Mouse (Mus musculus): ENCODE measurements around the gene Cdcp2.
A peak's percentile ranks its signal among the peaks of the same experiment; 100 is the strongest.

Gene Cdcp2

GRCm38 (mm10) chr4:107129373-107129772, 32.7 kb downstream of the Cdcp2 start:
- no peak for DNase-seq (ENCODE audit: low read depth, low spot score)

DNA sequence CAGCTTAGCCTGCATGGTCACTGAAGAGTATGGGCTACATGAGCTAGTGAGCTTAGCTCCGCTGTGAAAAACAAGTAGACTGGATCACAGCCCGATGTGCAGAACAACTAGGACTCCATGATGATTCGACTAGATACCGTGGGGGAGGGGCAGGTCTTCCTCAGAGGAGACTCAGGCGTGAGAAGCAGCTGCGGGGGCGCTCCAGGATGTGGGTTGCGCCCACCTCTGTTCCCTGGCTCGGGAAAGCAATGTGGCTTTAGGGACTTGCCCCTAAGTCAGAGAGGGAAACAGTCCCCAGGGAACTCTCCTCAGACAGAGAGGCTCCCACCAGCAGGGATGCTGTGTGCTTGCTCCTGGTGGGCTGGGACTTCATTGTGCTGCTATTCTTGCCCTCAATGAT, 33.8 kb downstream of the Cdcp2 start:
- peak; percentile 25 for DNase-seq (ENCODE audit: low read depth, low spot score)

DNA sequence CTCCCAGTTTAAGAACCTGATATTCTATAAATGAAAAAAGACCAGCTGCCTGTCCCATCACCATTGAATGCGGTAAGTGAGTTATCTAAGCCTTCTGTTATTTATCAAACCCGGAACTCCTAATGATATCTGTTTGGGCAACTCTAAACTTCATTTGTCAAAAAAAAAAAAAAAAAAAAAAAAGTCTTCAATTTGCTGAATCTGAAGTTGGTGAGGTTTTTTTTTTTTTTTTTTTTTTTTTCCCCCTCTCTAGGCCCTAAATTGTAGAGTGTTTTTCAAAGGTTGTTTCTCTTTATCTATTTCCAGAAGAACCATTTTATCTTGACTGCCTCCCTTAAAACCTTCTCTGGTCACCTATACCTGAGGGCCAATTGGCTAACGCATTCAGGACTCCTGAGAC, 38.2 kb downstream of the Cdcp2 start:
- DNase-seq (ENCODE audit: low read depth, low spot score): no peak

GRCm38 (mm10) chr4:107135663-107136062, 39.0 kb downstream of the Cdcp2 start:
- DNase-seq (ENCODE audit: low read depth, low spot score): no peak

GRCm38 (mm10) chr4:107136531-107136930, 39.8 kb downstream of the Cdcp2 start:
- no peak for DNase-seq (ENCODE audit: low read depth, low spot score)

DNA sequence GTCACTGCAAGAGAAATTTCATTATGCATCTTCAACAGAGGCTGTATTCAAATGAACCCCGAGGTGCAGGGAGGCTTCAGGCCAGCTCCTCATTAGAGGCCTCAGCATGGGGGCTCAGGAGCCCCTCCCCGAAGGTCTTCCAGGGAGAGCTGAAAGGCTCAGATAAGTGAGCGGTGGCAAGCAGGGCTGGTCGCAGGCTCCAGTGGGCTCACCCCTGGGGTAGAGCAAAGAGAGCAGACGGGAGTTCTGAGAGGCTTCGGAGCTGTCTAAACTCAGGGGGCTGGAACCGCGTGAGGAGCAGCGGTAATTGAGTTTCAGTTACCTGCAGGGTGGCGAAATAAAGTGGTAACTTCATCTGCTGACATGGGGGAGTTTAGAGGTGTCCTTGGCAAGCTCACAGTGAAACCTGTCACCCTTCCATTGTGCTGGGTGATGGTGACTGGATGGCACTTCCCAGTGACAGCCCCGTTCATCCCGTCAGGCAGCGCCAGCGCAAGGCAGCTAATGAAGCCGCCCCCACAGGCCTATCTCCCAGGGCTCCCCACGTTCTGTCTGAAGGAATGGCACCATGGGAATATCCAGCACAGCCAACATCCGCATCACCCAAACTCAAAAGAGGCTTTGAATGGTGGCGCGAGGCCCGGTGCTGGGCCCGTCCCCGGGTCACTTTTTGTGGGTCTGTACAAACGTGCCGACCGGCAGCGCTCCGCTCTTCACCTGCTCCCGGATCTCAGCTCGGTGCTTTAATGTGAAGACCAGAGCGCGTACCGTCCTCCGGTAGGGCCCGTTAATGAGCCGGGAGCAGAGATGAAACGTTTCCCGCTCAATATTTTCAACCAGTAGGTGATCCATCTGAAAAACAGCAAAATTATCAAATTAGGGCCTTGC, 42.5 kb downstream of the Cdcp2 start:
- DNase-seq (ENCODE audit: low read depth, low spot score): no peak

DNA sequence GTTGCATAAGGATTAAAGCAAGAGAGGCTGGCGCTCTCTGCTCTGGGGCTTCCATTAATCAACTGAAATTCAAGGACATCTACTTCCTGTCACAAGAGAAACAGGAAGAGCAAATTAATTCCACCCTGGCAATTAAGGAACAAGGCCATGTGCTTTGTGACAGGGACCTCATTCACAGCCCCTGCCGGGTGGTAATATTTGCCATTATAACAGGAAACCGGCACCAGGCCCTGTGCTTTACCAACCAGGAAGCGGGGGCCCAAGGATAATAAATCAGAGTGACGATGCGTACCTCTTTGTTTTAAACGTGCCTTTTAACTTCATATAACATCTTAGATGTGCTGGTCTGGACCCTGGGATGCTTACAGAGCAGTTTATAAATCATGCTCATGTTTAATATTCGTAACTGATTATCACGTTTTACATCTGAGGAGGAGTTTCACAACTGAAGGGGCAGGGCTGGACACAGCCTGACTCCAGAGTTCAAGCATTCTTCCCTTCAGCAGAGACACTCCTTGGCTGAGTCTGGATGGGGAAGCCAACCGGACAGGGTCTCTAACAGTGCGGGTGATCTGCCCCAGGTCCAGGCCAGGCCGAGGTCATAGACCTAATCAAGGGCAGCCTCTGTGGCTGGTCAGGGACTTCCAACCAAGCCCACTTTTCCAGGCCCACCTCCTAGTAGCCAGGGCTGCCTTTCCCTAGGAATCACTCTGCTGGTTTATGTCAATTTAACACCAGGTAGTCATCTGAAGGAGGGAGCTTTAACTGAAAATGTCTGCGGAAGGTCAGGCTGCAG, 43.3 kb downstream of the Cdcp2 start:
- DNase-seq (ENCODE audit: low read depth, low spot score): no peak

DNA sequence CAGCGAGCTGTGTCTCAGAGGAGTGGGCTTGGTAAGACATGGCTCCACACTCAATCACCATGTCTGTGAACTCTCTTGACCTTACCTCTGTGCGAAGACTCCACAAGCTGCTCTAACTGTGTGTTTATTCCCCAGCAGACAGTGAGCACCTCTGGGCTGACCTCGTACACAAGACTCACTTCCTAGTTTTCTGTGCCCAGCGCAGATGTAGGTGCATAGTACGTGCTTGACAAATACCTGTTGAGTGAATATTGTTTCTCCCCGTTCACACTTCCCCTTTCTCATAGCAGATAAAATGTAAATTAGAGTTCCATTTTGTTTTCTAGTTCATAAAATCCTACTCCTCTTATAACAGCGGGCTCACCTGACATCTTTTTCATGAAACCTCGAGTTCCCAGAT, 46.8 kb downstream of the Cdcp2 start:
- DNase-seq (ENCODE audit: low read depth, low spot score): no peak

- DNase-seq (ENCODE audit: low read depth, low spot score): no peak
Measured at GRCm38 (mm10) chr4:107150991-107151390, 54.3 kb downstream of the Cdcp2 start.

DNA sequence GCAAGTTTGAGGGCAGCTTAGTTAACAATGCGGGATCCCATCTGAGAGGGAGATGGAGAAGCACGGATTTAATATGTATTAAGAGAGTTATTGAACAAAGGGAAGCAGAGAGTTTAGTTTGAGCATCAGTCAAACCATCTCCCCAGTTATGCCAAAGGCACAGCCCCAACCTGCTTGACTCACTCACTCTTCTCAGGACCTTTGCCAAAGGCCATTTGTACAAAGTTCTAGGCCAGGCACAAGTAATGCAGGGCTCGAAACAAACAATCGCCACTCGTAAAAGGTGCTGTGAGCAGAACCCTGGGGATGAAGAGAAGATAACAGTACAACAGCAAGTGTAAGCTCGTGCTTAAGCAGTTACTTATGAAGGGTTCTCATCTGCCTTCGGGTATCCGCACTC, 55.9 kb downstream of the Cdcp2 start:
- no peak for DNase-seq (ENCODE audit: low read depth, low spot score)

GRCm38 (mm10) chr4:107156983-107157401, 60.3 kb downstream of the Cdcp2 start:
- peak; percentile 40 for DNase-seq (ENCODE audit: low read depth, low spot score)

DNA sequence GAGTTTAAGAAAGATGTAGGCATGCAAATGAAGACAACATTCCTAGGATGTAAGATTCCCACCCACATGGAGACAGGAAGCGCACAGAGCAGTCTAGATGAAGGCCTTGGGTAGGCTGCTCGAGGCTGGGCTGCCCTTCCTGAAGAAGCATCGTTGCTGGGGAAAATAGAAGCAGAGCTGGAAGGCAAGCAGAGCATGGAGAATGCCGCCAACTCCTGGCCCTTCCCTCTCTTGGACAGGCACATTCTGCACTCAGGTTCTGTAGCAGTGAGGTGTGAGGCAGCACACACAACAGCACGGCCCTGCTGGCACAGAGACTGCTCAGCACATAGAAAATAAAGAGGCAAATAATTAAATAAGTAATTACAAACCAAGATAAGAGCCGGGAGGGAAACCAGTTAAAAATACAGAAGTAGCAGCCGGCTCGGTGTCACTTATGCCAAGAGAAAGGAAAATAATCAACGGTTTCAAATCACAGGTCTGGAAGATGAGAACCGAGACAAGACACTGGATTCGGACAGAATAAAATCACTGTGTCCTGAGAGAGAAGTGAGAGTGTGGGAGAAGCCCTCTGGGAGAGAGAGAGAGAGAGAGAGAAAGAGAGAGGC, 62.6 kb downstream of the Cdcp2 start:
- peak; percentile 36 for DNase-seq (ENCODE audit: low read depth, low spot score)

DNA sequence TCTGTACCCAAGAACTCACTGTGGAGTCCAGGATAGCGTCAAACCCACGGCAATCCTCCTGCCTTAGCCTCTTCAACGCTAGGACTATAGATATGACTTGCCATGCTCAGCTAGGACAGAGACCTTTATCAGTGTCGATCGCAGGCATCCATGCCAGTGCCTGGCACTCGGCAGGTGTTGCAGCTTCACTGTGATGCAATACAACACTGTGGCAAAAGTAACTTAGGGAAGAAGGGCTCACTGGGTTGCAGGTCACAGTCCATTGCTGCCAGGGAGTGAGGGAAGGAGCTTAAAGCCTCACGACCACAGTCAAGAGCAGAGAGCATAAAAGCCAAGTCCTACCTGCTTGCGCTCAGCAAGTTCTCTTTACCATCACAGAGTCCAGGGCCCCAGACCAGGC, 63.5 kb downstream of the Cdcp2 start:
- no peak for DNase-seq (ENCODE audit: low read depth, low spot score)

All from ZHBTc4 (cell line).